Mouse (Mus musculus): Measurements from ENCODE around the gene Pfdn2. TPM values are rescaled to one million over a fixed set of nuclear protein-coding genes. Genes with fewer than 3 reads are reported as not detected.

The Pfdn2 gene
- polyA plus RNA-seq, 1 experiment from 2014 or later, result 96.8 TPM

DNA sequence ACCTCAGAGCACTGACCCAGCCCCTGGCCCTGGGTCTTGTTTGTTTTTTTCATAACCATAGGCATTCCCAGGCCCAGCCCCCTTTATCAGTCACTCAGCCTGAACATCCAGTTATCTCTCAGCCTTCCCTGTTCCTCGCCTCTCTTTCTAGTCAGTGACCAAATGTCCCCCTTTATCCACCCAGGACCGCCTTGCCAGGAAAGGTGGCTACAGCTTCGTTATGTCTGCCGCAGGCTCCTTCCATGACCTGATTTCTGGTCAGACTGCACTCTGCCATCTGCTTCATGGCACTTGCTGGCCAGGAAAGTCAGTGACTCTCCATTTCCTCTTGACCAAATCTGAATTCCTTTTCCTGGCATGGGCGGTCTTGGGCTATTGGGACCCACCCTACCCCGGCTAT lies 32.8 kb downstream of the Pfdn2 start:
- Histone ChIP-seq H3K4me1 (replicated peaks) (peaks cover 25% of the 10 kb centered on the region), H3K36me3 (no peaks in the 10 kb centered on the region), H3K9me3 (replicated peaks) (no peaks in the 10 kb centered on the region), H3K27me3 (replicated peaks) (peaks cover 28% of the 10 kb centered on the region), H3K27ac (ENCODE audit: poor library complexity, severe bottlenecking) (no peak overlapping the region), H3K9ac (no peak overlapping the region), H3K4me3 (no peak overlapping the region), H3K4me2 (no peak overlapping the region)
- 68% methylated on average over 6 of the region's 6 CpGs for WGBS
- ATAC-seq (ENCODE audit: insufficient number of reproducible peaks, low FRiP score), result no peak

DNA sequence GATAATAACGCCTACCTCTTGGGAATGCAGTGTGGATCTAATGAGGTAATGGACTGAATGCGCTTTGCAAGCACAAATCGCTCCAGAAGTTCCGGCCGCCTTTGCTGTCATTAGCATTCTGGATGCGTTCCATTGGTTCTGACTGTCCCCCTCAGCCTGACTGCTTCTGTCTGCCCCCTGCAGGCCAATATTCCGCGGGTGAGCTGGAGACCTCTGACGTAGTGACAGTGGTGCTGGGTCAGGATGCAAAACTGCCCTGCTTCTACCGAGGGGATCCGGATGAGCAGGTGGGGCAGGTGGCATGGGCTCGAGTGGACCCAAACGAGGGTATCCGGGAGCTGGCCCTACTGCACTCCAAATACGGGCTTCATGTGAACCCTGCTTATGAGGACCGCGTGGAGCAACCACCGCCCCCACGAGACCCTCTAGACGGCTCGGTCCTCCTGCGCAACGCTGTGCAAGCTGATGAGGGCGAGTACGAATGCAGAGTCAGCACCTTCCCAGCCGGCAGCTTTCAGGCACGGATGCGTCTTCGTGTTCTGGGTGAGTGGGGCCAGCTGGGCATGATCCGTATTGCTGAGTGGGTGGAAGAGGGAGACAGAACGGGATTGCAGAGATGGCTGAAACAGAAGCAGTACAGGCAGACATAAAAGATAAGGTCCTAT lies 34.6 kb downstream of the Pfdn2 start:
- Histone ChIP-seq H3K27me3 (replicated peaks) (peaks cover 36% of the 10 kb centered on the region), H3K9ac (no peak overlapping the region), H3K9me3 (replicated peaks) (no peaks in the 10 kb centered on the region), H3K4me3 (peak overlapping the region; percentile 34), H3K36me3 (no peaks in the 10 kb centered on the region), H3K27ac (ENCODE audit: poor library complexity, severe bottlenecking) (no peak overlapping the region), H3K4me1 (replicated peaks) (peaks cover 18% of the 10 kb centered on the region), H3K4me2 (peak overlapping the region; percentile 64)
- 5% methylated on average over 31 of the region's 31 CpGs for WGBS
- ATAC-seq (ENCODE audit: insufficient number of reproducible peaks, low FRiP score), result 0 out of 2 replicates have a peak, but pooled peaks have one; percentile 54

DNA sequence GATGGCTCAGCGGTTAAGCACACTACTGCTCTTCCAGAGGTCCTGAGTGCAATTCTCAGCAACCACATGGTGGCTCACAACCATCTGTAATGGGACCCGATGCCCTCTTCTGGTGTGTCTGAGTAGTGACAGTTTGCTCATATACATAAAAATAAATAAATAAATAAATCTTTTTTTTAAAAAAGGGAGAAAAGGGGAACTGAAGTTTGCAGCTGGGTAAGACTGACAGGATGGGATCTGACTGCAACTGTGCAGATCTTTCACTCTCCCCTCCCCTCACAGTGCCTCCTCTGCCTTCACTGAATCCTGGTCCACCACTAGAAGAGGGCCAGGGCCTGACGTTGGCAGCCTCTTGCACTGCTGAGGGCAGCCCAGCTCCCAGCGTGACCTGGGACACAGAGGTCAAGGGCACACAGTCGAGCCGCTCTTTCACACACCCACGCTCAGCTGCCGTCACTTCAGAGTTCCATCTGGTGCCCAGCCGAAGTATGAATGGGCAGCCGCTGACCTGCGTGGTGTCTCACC lies 36.7 kb downstream of the Pfdn2 start:
- no peak overlapping the region for H3K4me2 ChIP-seq

DNA sequence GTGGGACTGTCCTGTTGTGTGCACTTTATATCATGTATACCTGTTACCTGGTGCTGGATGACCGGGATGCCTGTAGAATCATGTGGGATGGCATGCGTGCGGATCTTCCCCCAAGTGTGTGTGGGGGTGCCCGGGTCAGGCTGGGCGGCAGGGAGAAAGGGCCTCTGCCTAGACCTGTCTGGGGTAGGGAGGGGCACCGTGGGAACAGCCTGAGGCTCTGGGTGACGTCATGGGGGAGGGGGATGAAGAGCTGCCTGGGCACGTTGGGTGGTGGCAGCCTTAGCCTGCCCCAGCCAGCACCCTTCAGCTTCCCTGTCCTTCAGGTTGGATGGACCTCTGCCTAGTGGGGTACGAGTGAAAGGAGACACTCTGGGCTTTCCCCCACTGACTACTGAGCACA lies 38.9 kb downstream of the Pfdn2 start:
- Histone ChIP-seq H3K4me1 (replicated peaks) (peaks cover 9% of the 10 kb centered on the region), H3K4me3 (no peak overlapping the region), H3K36me3 (no peaks in the 10 kb centered on the region), H3K9me3 (replicated peaks) (no peaks in the 10 kb centered on the region), H3K27ac (ENCODE audit: poor library complexity, severe bottlenecking) (no peak overlapping the region), H3K4me2 (no peak overlapping the region), H3K9ac (no peak overlapping the region), H3K27me3 (replicated peaks) (peaks cover 46% of the 10 kb centered on the region)
- no peak for ATAC-seq (ENCODE audit: insufficient number of reproducible peaks, low FRiP score)
- 54% methylated on average over 9 of the region's 9 CpGs for WGBS

More for the DNA sequence above, 36.7 kb downstream of the Pfdn2 start:
- no peak for ATAC-seq (ENCODE audit: insufficient number of reproducible peaks, low FRiP score)
- H3K9ac ChIP-seq, result no peak overlapping the region
- H3K4me3 ChIP-seq, result no peak overlapping the region
- 80% methylated on average over 11 of the region's 11 CpGs for WGBS
- H3K36me3 ChIP-seq, result no peaks in the 10 kb centered on the region
- peaks cover 48% of the 10 kb centered on the region for H3K27me3 ChIP-seq (replicated peaks)
- no peak overlapping the region for H3K27ac ChIP-seq (ENCODE audit: poor library complexity, severe bottlenecking)
- H3K9me3 ChIP-seq (replicated peaks), result no peaks in the 10 kb centered on the region
- peaks cover 9% of the 10 kb centered on the region for H3K4me1 ChIP-seq (replicated peaks)

- no peak overlapping the region for H3K27ac ChIP-seq (ENCODE audit: poor library complexity, severe bottlenecking)
- no peaks in the 10 kb centered on the region for H3K9me3 ChIP-seq (replicated peaks)
- ATAC-seq (ENCODE audit: insufficient number of reproducible peaks, low FRiP score), result no peak
- H3K9ac ChIP-seq, result no peak overlapping the region
- H3K36me3 ChIP-seq, result no peaks in the 10 kb centered on the region
- no peak overlapping the region for H3K4me2 ChIP-seq
- 55% methylated on average over 9 of the region's 9 CpGs for WGBS
- no peak overlapping the region for H3K4me3 ChIP-seq
- peaks cover 2% of the 10 kb centered on the region for H3K4me1 ChIP-seq (replicated peaks)
- peaks cover 40% of the 10 kb centered on the region for H3K27me3 ChIP-seq (replicated peaks)
Measured at GRCm38 (mm10) chr1:171385171-171385570, 39.7 kb downstream of the Pfdn2 start.

- Histone ChIP-seq H3K27me3 (replicated peaks) (peaks cover 24% of the 10 kb centered on the region), H3K4me3 (peak overlapping the region; percentile 25), H3K4me1 (replicated peaks) (no peaks in the 10 kb centered on the region; the same call in 1 of the 2 replicates), H3K27ac (ENCODE audit: poor library complexity, severe bottlenecking) (no peak overlapping the region), H3K36me3 (no peaks in the 10 kb centered on the region), H3K9me3 (replicated peaks) (no peaks in the 10 kb centered on the region), H3K9ac (no peak overlapping the region), H3K4me2 (peak overlapping the region; percentile 63)
- 16% methylated on average over 6 of the region's 6 CpGs for WGBS
- no peak for ATAC-seq (ENCODE audit: insufficient number of reproducible peaks, low FRiP score)
Measured at GRCm38 (mm10) chr1:171387099-171387498, 41.6 kb downstream of the Pfdn2 start.

DNA sequence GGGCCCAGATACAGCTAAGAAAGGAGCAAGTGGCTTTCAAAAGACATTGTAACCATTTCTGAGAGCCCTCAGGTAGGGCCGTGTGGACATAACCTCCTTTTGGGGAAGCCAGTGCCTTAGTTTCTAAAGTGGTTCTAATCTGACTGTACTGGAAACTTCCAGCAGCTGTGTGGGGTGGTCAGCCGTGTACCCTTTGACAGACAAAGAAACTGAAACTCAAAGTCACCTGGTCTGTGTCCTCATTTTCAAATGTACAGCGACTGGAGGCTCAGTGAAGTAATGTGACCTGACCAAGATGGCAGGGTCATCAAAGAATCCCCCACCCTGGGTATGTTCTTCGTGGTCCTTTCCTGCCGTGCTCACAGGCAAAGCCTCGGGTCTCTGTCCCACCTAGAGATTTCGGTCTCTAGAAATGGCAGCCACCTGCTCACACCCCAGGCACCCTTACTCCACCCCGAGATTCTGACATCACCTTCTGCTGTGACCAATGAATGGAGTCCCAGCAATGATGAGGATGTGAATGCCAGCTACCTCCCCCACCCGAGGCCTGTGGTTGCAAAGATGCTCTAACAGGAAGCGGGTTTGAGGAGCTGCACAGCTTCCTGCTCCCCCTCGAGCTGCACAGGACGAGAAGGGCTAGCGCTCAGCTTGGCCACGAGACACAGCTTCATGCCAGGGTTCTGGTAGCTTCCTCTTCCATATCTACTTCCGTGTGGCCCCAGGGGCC lies 43.1 kb downstream of the Pfdn2 start, which contains the start of gene Arhgap30:
TSS of gene Arhgap30 (plus strand) at position 579 of the 727 bp plus-strand sequence.
- Histone ChIP-seq H3K9ac (no peak within 1 kb of the TSS), H3K9me3 (replicated peaks) (no peaks in the 10 kb centered on the region), H3K27ac (ENCODE audit: poor library complexity, severe bottlenecking) (no peak within 1 kb of the TSS), H3K27me3 (replicated peaks) (peaks cover 21% of the 10 kb centered on the region), H3K4me2 (no peak within 1 kb of the TSS), H3K4me1 (replicated peaks) (no peaks in the 10 kb centered on the region; the same call in 1 of the 2 replicates), H3K4me3 (no peak within 1 kb of the TSS), H3K36me3 (no peaks in the 10 kb centered on the region)
- no peak for ATAC-seq (ENCODE audit: insufficient number of reproducible peaks, low FRiP score)
- 66% methylated on average over 15 of the region's 15 CpGs for WGBS

GRCm38 (mm10) chr1:171390101-171390500 lies 44.6 kb downstream of the Pfdn2 start:
- WGBS, result 75% methylated on average over 4 of the region's 4 CpGs
- H3K4me1 ChIP-seq (replicated peaks), result no peaks in the 10 kb centered on the region; the same call in 1 of the 2 replicates
- H3K9ac ChIP-seq, result no peak overlapping the region
- no peaks in the 10 kb centered on the region for H3K36me3 ChIP-seq
- ATAC-seq (ENCODE audit: insufficient number of reproducible peaks, low FRiP score), result no peak
- no peak overlapping the region for H3K4me3 ChIP-seq
- H3K27ac ChIP-seq (ENCODE audit: poor library complexity, severe bottlenecking), result no peak overlapping the region
- no peak overlapping the region for H3K4me2 ChIP-seq
- peaks cover 13% of the 10 kb centered on the region for H3K27me3 ChIP-seq (replicated peaks)
- H3K9me3 ChIP-seq (replicated peaks), result no peaks in the 10 kb centered on the region

DNA sequence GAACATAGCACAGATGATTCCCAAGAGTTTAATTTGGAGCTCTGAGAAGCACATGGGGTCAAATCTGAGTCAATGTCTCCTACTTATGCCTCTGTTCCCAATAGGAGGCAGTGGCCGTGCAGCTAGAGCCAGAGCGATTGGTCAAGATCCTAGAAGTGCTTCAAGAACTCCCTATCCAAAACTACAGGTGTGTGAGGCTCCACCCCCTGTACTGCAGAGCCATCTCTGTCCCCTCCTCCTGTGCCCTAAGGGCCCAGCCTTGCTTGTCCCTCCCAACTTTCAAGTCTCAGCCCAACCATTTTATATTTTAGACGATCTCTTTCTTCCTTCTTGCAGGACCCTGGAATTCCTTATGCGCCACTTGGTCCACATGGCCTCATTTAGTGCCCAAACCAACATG lies 56.4 kb downstream of the Pfdn2 start:
- Histone ChIP-seq H3K27ac (ENCODE audit: poor library complexity, severe bottlenecking) (no peak overlapping the region), H3K36me3 (no peaks in the 10 kb centered on the region), H3K27me3 (replicated peaks) (0 out of 2 replicates have a peak, but pooled peaks cover 4% of the 10 kb centered on the region), H3K9ac (no peak overlapping the region), H3K4me1 (replicated peaks) (no peaks in the 10 kb centered on the region), H3K9me3 (replicated peaks) (no peaks in the 10 kb centered on the region), H3K4me3 (no peak overlapping the region), H3K4me2 (no peak overlapping the region)
- no peak for ATAC-seq (ENCODE audit: insufficient number of reproducible peaks, low FRiP score)
- 73% methylated on average over 4 of the region's 4 CpGs for WGBS

- Histone ChIP-seq H3K36me3 (no peaks in the 10 kb centered on the region), H3K4me2 (no peak overlapping the region), H3K9me3 (replicated peaks) (no peaks in the 10 kb centered on the region), H3K9ac (no peak overlapping the region), H3K4me1 (replicated peaks) (no peaks in the 10 kb centered on the region), H3K4me3 (no peak overlapping the region), H3K27ac (ENCODE audit: poor library complexity, severe bottlenecking) (no peak overlapping the region), H3K27me3 (replicated peaks) (peaks cover 7% of the 10 kb centered on the region; the same call in 1 of the 2 replicates)
- no peak for ATAC-seq (ENCODE audit: insufficient number of reproducible peaks, low FRiP score)
- 81% methylated on average over 9 of the region's 9 CpGs for WGBS
Measured at GRCm38 (mm10) chr1:171402991-171403390, 57.5 kb downstream of the Pfdn2 start.

DNA sequence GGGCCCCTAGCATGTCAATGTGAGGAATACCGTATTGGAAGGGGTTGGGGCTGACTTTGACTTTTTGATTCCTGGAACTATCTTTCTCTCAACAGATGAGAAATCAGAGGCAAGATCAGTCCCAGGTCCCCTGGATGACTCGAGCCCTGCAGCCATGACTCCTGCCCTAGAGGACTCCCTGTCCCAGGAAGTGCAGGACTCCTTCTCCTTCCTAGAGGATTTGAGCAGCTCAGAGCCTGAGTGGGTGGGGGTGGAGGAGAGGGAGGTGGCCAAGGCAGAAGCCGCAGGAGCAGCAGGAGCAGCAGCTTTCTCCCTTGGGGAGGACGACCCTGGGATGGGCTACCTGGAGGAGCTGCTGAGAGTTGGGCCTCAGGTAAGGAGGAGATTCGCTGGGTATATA lies 61.8 kb downstream of the Pfdn2 start:
- no peak for ATAC-seq (ENCODE audit: insufficient number of reproducible peaks, low FRiP score)
- WGBS, result 63% methylated on average over 5 of the region's 5 CpGs
- Histone ChIP-seq H3K4me2 (no peak overlapping the region), H3K27me3 (replicated peaks) (peaks cover 18% of the 10 kb centered on the region; the same call in 1 of the 2 replicates), H3K4me1 (replicated peaks) (no peaks in the 10 kb centered on the region; the same call in 1 of the 2 replicates), H3K4me3 (no peak overlapping the region), H3K27ac (ENCODE audit: poor library complexity, severe bottlenecking) (no peak overlapping the region), H3K9ac (no peak overlapping the region), H3K36me3 (no peaks in the 10 kb centered on the region), H3K9me3 (replicated peaks) (no peaks in the 10 kb centered on the region)
